Mouse (Mus musculus): ENCODE measurements at regions not wholly inside any gene's neighbourhood (a gene's known extent, or its start where the extent isn't known, plus 50 kb on each side); places are given as distances from the start of the nearest gene placed in this dataset.
A peak's percentile ranks its signal among the peaks of the same experiment; 100 is the strongest.

GRCm38 (mm10) chr2:133020173-133020837 is 74.6 kb upstream of the Fermt1 start:
- peak; percentile 82 for DNase-seq

GRCm38 (mm10) chr2:133021244-133021643 is 75.5 kb upstream of the Fermt1 start:
- no peak for DNase-seq

GRCm38 (mm10) chr2:133027038-133027437 is 81.3 kb upstream of the Fermt1 start:
- no peak for DNase-seq

- DNase-seq: no peak
These were observed 89.7 kb upstream of the Fermt1 start for GRCm38 (mm10) chr2:133035421-133035820.

- no peak for DNase-seq
These were observed 95.0 kb upstream of the Fermt1 start for GRCm38 (mm10) chr2:133040708-133041107.

GRCm38 (mm10) chr2:133077698-133078356 is 132.1 kb upstream of the Fermt1 start:
- no peak for DNase-seq

GRCm38 (mm10) chr2:133090976-133091375 is 145.3 kb upstream of the Fermt1 start:
- no peak for DNase-seq

GRCm38 (mm10) chr2:133113642-133114041 is 167.9 kb upstream of the Fermt1 start:
- DNase-seq: peak; percentile 79

- no peak for DNase-seq
These were observed 172.9 kb upstream of the Fermt1 start for GRCm38 (mm10) chr2:133118651-133119050.

GRCm38 (mm10) chr2:133125212-133125801 is 179.6 kb upstream of the Fermt1 start:
- no peak for DNase-seq

- no peak for DNase-seq
These were observed 189.2 kb upstream of the Fermt1 start for GRCm38 (mm10) chr2:133134878-133135277.

GRCm38 (mm10) chr2:133138877-133139276 is 193.2 kb upstream of the Fermt1 start:
- no peak for DNase-seq

- peak; percentile 12 for DNase-seq
These were observed 195.8 kb upstream of the Fermt1 start for GRCm38 (mm10) chr2:133141341-133142035.

GRCm38 (mm10) chr2:133152461-133152860 is 206.8 kb upstream of the Fermt1 start:
- no peak for DNase-seq

- DNase-seq: peak; percentile 15
These were observed 210.8 kb upstream of the Fermt1 start for GRCm38 (mm10) chr2:133156537-133156936.

- no peak for DNase-seq
These were observed 212.5 kb upstream of the Fermt1 start for GRCm38 (mm10) chr2:133158206-133158605.

GRCm38 (mm10) chr2:133159398-133159797 is 213.7 kb upstream of the Fermt1 start:
- DNase-seq: no peak

GRCm38 (mm10) chr2:133176411-133176810 is 230.7 kb upstream of the Fermt1 start:
- peak; percentile 6 for DNase-seq

- peak; percentile 10 for DNase-seq
These were observed 235.5 kb upstream of the Fermt1 start for GRCm38 (mm10) chr2:133181216-133181615.

- no peak for DNase-seq
These were observed 237.2 kb upstream of the Fermt1 start for GRCm38 (mm10) chr2:133182920-133183319.

- no peak for DNase-seq
These were observed 258.7 kb upstream of the Fermt1 start for GRCm38 (mm10) chr2:133204295-133204866.

- DNase-seq: no peak
These were observed 262.8 kb upstream of the Fermt1 start for GRCm38 (mm10) chr2:133208498-133208897.

Data from kidney, postnatal 10 days (tissue).